Mouse (Mus musculus) skeletal muscle tissue, adult 2 months (tissue): ENCODE measurements at regions not wholly inside any gene's neighbourhood (a gene's known extent, or its start where the extent isn't known, plus 50 kb on each side); places are given as distances from the start of the nearest gene placed in this dataset.

Experiments used
- DNase-seq: peaks from one replicate; pipeline ENCODE4 v3.0.0-alpha.2; 2012; ENCODE audit warnings: low read depth, low spot score

GRCm38 (mm10) chr2:133498186-133498571 is 53.8 kb upstream of the Bmp2 start:
- no peak for DNase-seq

DNA sequence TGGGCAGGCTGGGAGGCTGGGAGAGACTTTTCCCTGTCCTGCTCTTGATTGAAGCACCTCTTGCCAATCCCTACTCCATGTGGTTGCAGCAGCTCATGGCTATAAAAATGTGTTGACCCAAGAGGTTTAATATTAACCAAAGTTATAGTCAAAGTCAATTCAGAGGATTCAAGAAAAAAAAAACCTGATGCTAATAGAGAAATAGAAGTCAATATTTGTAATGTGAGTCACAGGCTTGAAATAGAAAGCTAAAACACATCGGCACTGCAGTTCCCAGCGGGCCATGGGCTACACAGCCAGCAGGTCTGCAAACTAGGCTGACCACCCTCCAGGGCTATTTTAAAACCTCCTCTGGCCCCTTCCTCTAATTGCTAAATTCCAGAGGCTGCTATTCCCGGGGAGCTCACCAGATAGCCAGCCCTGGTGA is 53.2 kb upstream of the Bmp2 start:
- no peak for DNase-seq

DNA sequence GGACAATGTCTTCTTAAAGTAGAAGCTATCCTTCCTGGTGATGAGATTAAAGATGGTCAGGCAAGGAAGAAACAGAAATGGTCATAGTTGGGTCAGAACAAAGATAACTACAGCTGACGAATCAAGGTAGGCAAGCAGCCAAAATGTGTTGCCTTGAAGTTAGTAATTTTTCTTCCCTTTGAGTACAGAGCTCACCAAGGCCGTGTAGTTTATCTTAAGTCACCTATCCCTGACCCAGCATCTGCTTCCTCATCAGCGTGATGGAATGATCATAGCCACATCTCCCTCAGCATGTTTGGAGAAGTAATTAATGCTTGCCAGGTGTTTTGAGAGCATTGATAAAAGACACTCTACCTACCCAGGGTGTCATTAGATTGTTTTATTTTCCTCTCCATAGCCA is 52.1 kb upstream of the Bmp2 start:
- DNase-seq: no peak
